ENCODE assay signal across 7 mouse cellular contexts in genomic region chr19:4615151-4616093, GRCm38 (mm10). TPM values are rescaled to one million over a fixed set of nuclear protein-coding genes. Genes with fewer than 3 reads are reported as not detected.
DNase-seq lines count a peak whose midpoint lies in the region; ATAC-seq and TF ChIP-seq lines count a peak whose summit lies in the region.

TSS of gene Lrfn4 (minus strand) at chr19:4615667.

- no peaks in the 10 kb centered on the region for H3K27me3 ChIP-seq in intestine, embryonic 15.5 days (replicated peaks)
- H3K27me3 ChIP-seq in small intestine, adult 2 months (ENCODE audit: control insufficient read depth, insufficient read depth, low read length), result no peaks in the 10 kb centered on the region

- peak within 1 kb of the TSS; percentile 88 for H3K27ac ChIP-seq in intestine, embryonic 15.5 days
- H3K27ac ChIP-seq in small intestine, adult 2 months (ENCODE audit: insufficient read depth, low read depth, low read length), result peak within 1 kb of the TSS; percentile 1; the same call in 1 of the 2 replicates

- WGBS in intestine, embryonic 15.5 days, result 0% methylated on average over 44 of the region's 87 CpGs
- under 1% methylated on average over 84 of the region's 87 CpGs for WGBS in small intestine, adult 2 months

- intact Hi-C loops in left cerebral cortex, postnatal 14 days (cut with DNase I), result loop anchor here (5.0 kb wide), 1 partner anchor 103 kb away; the partner anchor contains the start of gene Pcx

- H3K4me1 ChIP-seq in intestine, embryonic 15.5 days (replicated peaks), result peaks cover 29% of the 10 kb centered on the region
- H3K4me1 ChIP-seq in small intestine, adult 2 months (ENCODE audit: control insufficient read depth, insufficient read depth, insufficient read length, low read length), result peaks cover 5% of the 10 kb centered on the region

- H3K4me3 ChIP-seq in intestine, embryonic 15.5 days (replicated peaks), result peak within 1 kb of the TSS; percentile 93
- H3K4me3 ChIP-seq in small intestine, adult 2 months (ENCODE audit: low read depth, low read length), result peak within 1 kb of the TSS; percentile 80

- peaks cover 17% of the 10 kb centered on the region for H3K36me3 ChIP-seq in intestine, embryonic 15.5 days
- no peaks in the 10 kb centered on the region for H3K36me3 ChIP-seq in small intestine, adult 2 months (ENCODE audit: control insufficient read depth, insufficient read depth, low read length)

- ATAC-seq in intestine, embryonic 15.5 days, result peak; percentile 92
- ATAC-seq in megakaryocyte-erythroid progenitor cell, adult 5-6 weeks (replicated peaks; ENCODE audit: low FRiP score, low TSS enrichment, poor library complexity, severe bottlenecking), result peak; percentile 78

- no peaks in the 10 kb centered on the region for H3K9me3 ChIP-seq in intestine, embryonic 15.5 days

- TF ChIP-seq POLR2A in small intestine, adult 2 months (IDR thresholded peaks at IDR 0.05; ENCODE audit: low read depth, low read length), result no peak

- peak within 1 kb of the TSS; percentile 94 for H3K9ac ChIP-seq in intestine, embryonic 15.5 days

- H3K4me2 ChIP-seq in intestine, embryonic 15.5 days (replicated peaks), result peak within 1 kb of the TSS; percentile 84

- peak; percentile 78 for DNase-seq in adrenal gland, adult 8-10 months
- peak; percentile 93 for DNase-seq in embryo, embryonic 9.5 days (ENCODE audit: extremely low spot score)
- peak; percentile 59 to 86 for DNase-seq in gastrocnemius, postnatal 4 days (ENCODE audit: low spot score in 2 of 2)
- peak; percentile 91 to 94 for DNase-seq in left cerebral cortex, postnatal 14 days (ENCODE audit: low spot score in 2 of 2)

- no peak for TF ChIP-seq CTCF in small intestine, adult 2 months (IDR thresholded peaks at IDR 0.05; ENCODE audit: extremely low read depth, insufficient read length, insufficient replicate concordance, low read depth, low read length)

RNA-seq across cellular contexts. Expression of gene Lrfn4, which starts in this region (rescaled TPM):
- total RNA-seq in adrenal gland, adult 8-10 months (2022), result 1 to 10 TPM; 3.9 to 9.3 (median 6.5) TPM
- total RNA-seq in gastrocnemius, postnatal 4 days (2021), result 10 to 100 TPM; 11.4 to 13.0 TPM
- polyA plus RNA-seq in intestine, embryonic 15.5 days (2015; fragmentation: Nextera tagmentation; extraction: Ambion mirVana), result 6.5 and 7.8 TPM in 2 replicates
- total RNA-seq in left cerebral cortex, postnatal 14 days (2021), result 10 to 100 TPM; 59.2 to 66.1 TPM
- 0.92 and 2.6 TPM in 2 replicates for total RNA-seq in megakaryocyte-erythroid progenitor cell, adult 5-6 weeks (2014; fragmentation: Nextera tagmentation)
- 1.1 and 2.4 TPM in 2 replicates for total RNA-seq in megakaryocyte-erythroid progenitor cell, adult 5-6 weeks (2017)
- 9.8 and 12.0 TPM in 2 replicates for polyA plus RNA-seq in small intestine, adult 2 months (2012; rRNA removed)

Comparison
In these comparisons a context has a peak if more than half of its experiments do, and no peak if none do; other contexts are left out.
1. Peak in every context shown above with its lines: DNase-seq, ATAC-seq, H3K4me3 ChIP-seq and H3K27ac ChIP-seq.
2. RNA of gene Lrfn4 (total RNA-seq): 59.2 to 66.1 TPM in left cerebral cortex, postnatal 14 days; 11.4 to 13.0 TPM in gastrocnemius, postnatal 4 days, 3.9 to 9.3 TPM in adrenal gland, adult 8-10 months and 0.92 to 2.6 TPM in megakaryocyte-erythroid progenitor cell, adult 5-6 weeks; every median in the first group is over 4 times any median in the second.